Mouse (Mus musculus): ENCODE results near the gene Lpcat4. TPM values are rescaled to one million over a fixed set of nuclear protein-coding genes. Genes with fewer than 3 reads are reported as not detected.
A peak's percentile ranks its signal among the peaks of the same experiment; 100 is the strongest.

The Lpcat4 gene
- total RNA-seq (2017) = 21.3 to 55.5 TPM (median 46.2 TPM) in 3 replicates

DNA sequence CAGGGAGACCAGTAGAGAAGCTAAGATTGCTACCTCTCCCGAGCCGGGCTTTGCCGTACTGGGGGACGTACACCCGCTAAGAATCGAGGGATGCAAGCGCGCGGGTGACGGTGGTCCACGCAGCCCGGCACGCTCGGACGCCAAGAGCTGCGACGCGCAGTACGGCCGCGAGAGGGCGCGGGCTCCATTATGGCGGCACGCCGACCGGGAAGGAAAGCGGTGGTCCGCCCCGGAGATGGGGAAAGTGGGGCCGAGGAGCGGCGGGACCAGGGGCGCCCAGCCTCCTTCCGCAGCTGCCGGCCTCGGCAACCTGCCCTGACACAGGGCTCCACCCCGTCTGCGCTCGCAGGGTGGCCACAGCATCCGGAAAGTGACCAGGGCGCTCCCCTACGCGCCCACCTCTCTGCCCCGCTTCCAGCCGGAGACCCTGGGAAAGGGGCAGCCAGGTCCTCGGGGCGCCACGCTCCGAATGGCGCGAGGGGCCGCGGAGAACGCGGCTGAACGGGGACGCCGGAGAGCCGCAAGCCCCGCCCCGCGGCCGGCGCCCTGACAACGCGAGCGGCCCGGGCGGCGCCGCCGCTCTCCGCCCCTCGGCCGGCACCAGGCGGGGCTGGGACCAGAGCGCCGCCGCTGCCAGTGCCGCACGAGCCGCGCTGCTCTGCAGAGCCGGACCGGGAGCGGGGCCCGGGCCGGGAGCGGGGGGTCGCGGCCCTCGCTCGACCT lies at the start of gene Lpcat4:
Lpcat4 (plus strand) TSS at position 257 of the 723 bp plus-strand sequence.
- peak; percentile 68 for ATAC-seq (replicated peaks; ENCODE audit: insufficient number of reproducible peaks, low FRiP score, low TSS enrichment, poor library complexity, severe bottlenecking)

DNA sequence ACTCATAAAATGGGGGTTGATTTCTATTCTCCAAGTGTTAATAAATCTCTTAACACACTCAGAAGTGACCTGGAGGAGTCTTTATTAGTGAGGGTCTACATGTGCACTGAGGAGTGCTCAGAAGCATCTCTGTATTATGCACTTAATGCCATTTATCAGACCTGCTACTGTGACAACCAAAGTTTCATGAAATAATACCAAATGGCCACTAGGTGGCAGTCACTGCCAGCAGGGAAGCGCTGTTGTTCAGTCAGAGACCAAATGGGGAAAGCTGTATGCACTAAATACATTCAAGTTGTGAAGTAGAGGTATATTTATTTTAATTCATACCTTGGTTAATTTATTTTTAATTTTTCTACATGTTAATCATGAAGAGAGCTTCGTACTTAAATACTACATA lies 42.4 kb upstream of the Lpcat4 start:
- ATAC-seq (replicated peaks; ENCODE audit: insufficient number of reproducible peaks, low FRiP score, low TSS enrichment, poor library complexity, severe bottlenecking) = peak; percentile 94

DNA sequence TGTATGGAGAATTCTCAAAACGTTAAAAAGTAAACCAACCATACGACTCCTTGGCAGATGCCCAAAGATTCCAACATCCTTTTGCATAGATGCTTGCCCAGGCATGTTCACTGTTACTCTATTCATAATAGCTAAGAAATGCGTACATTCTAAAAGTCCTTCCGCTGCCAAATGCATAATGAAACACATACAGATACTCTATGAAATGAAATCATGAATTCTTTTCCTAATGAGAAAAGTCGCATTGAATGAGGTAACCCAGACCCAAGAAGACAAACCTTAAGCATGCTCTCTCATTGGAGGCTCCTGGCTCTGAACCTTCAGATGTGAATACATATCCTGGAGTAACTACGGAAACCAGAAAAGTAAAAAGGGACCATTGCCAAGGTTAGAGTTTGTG lies 36.2 kb upstream of the Lpcat4 start:
- no peak for ATAC-seq (replicated peaks; ENCODE audit: insufficient number of reproducible peaks, low FRiP score, low TSS enrichment, poor library complexity, severe bottlenecking)

DNA sequence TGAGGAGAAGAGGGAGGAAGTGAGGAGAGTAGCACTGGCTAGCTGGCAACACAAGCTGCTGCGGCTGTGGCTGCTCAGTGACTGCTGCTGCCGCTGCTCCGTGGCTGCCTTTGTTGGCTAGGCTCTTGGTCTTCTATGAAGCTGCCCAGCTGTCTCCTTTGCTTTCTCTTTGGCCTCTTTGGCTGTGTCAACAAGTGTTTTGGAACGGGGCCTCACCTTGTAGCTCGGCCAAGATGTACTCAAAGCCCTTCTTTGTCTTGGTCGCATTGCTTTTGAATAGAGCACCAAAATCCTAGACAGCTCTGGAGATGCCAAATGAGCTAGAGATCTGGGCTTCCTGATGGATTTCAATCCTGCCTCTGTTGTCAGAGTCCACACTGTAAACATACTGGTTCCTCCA lies 29.1 kb upstream of the Lpcat4 start:
- ATAC-seq (replicated peaks; ENCODE audit: insufficient number of reproducible peaks, low FRiP score, low TSS enrichment, poor library complexity, severe bottlenecking) = no peak

DNA sequence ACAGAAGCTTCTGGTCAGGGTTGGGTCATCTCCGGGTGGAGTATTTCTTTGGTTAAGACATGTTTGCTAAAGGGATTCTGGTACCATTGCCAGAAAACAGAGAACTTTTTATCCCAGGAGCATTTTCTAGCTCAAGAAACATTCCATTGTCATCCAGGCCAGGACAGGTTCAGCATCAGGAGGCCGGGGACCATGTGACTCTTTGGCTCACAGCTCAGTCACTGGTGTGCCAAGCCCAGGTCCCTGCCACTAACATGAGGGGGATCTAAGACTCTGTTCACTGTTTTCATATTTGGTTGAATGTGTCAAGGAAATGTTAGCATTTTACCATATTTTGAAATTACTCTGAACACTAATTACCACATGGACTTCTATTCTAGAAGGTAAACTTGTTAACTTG lies 28.6 kb upstream of the Lpcat4 start:
- no peak for ATAC-seq (replicated peaks; ENCODE audit: insufficient number of reproducible peaks, low FRiP score, low TSS enrichment, poor library complexity, severe bottlenecking)

DNA sequence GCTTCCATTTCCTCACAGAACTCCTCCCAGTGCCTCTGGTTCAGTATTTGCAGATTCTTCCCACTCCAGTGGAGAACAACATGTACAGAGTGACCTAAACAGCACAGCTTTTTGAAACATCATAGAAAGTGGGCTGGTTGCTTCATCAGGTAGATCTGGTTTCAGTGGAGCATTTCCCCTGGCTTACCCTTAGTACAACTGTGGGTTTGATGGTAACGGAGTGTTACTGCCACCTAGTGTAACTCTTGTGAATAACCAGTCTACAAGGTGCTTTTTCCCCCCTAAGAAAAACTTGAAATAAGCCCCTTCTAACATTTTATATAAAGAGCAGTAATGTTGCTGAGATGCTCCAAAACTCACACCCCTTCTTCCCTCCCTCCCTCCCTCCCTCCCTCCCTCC lies 23.3 kb upstream of the Lpcat4 start:
- ATAC-seq (replicated peaks; ENCODE audit: insufficient number of reproducible peaks, low FRiP score, low TSS enrichment, poor library complexity, severe bottlenecking) = peak; percentile 90

DNA sequence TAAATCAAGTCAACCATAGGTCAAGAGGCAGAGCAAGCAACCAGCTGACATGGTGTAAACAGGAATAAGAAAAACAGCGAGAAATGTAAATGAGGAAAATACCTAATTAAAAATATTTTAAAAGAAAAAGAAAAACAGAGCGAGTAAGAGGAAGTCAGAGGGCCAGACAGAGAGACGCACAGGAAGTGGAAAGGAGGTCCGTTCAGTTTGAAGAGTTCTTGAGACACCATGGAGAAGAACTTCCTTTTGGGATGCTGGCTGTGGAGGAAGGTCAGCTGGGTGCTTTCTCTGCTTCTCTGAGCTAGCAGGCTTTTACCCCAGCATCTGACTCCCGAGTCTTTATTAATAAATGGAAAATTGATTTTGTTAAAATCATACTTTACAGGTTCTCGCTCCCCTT lies 21.7 kb upstream of the Lpcat4 start:
- ATAC-seq (replicated peaks; ENCODE audit: insufficient number of reproducible peaks, low FRiP score, low TSS enrichment, poor library complexity, severe bottlenecking) = no peak

DNA sequence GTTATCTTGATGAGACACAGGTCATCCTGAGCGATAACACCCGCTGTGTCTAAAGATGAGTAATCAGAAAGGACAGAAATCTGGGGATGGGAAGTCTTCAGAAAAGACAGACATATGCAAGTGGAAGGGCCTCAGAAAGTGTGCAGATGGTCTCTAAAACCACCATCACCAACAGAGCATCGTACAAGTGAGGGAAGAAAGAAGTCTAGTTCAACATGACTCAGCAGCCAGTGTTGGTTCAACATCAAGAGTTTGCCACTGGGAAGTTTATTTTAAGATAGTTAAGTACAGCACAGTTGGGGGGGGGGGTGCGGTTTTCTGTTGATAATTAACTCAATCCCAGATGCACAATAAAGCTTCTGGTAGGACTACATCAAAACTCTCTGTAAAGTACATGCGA lies 18.4 kb upstream of the Lpcat4 start:
- no peak for ATAC-seq (replicated peaks; ENCODE audit: insufficient number of reproducible peaks, low FRiP score, low TSS enrichment, poor library complexity, severe bottlenecking)

DNA sequence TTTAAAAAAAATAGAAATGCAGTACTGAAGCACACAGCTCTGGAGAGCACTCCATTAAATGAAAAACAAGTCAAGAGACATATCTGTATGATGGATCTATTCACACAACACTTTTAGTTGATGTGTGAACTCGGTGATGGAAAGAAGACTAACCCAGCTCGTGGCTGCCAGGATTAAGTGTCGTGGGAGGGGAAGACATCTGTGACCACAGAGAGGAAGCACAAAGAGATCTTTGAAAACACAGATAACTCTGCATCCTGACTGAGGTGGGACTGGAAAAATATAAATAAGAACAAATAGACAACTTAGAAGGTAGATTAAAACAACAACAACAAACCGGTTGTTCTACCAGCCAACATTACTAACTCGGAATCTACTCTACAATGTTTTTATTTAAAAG lies 16.7 kb upstream of the Lpcat4 start:
- no peak for ATAC-seq (replicated peaks; ENCODE audit: insufficient number of reproducible peaks, low FRiP score, low TSS enrichment, poor library complexity, severe bottlenecking)

DNA sequence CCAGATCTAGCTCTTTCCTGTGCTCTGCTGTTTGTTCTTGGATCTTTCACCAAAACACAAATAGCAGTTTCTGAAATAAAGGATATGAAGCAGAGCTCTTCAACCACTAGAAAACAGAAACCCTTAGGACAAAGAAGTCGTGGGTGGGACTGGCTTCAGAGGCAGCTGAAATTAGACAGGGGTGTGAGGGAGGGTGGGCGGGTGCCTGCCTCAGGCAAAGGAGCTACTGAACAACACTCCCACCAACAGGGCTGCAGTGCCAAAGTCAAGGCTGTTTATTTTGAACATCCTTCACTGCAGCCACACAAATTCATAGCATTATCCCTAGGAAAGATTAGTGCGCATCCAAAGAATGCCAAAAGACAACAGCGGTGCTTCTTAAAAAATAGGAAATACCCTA lies 14.9 kb upstream of the Lpcat4 start:
- no peak for ATAC-seq (replicated peaks; ENCODE audit: insufficient number of reproducible peaks, low FRiP score, low TSS enrichment, poor library complexity, severe bottlenecking)

DNA sequence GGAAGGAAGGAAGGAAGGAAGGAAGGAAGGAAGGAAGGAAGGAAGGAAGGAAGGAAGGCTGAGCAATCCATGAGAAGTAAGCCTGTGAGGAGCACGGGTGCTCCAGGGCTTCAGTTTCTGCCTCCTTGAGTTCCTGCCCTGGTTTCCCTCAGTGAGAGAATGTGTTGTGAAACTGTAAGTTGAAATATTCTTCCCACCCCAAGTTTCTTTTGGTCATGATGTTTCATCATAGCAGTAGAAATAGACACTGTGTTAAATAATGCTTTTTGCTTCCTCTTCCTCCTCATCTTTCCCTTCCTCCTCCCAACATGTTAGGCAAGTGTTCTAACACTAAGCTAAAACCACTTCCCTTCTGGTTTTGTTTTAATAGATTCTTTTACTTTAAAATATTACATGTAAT lies 6.6 kb upstream of the Lpcat4 start:
- ATAC-seq (replicated peaks; ENCODE audit: insufficient number of reproducible peaks, low FRiP score, low TSS enrichment, poor library complexity, severe bottlenecking) = peak; percentile 83

DNA sequence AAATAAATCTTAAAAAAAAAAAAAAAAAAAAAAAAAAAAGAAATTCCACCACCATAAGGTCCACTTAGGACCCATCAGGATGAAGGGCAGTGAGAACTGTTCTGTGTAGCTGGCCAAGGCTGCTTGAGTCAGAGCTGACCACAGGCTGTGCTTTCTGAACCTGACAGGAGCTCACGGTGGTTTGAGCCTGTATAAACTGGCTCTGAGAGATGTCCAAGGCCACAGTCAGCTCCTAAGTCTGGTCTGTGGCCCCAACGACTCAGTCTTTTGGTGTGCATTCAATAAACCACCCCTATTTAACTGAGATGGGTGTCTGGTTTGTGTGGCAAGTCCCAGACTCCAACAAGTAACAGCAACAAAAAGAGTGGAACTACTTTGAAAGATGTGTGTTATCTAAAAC lies 2.6 kb upstream of the Lpcat4 start:
- no peak for ATAC-seq (replicated peaks; ENCODE audit: insufficient number of reproducible peaks, low FRiP score, low TSS enrichment, poor library complexity, severe bottlenecking)

DNA sequence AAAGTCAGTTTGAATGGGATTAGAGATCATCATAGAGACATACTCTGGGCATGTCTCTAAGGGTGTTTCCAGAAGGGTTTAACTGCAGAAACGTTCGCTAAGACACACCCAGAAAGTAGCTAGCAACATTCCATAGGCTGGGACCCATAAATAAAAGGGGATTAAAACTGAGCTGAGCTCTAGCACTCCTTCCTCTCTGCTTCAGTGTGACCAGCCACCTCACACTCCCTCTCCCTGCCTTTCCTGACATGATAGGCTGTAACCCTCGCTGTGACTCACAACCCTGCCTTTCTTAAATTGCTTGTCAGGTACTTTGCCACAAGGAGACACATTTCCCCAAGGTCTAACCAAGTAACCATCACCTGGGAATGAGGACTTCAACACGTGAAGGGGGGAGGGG lies 1.3 kb upstream of the Lpcat4 start:
- ATAC-seq (replicated peaks; ENCODE audit: insufficient number of reproducible peaks, low FRiP score, low TSS enrichment, poor library complexity, severe bottlenecking) = no peak

DNA sequence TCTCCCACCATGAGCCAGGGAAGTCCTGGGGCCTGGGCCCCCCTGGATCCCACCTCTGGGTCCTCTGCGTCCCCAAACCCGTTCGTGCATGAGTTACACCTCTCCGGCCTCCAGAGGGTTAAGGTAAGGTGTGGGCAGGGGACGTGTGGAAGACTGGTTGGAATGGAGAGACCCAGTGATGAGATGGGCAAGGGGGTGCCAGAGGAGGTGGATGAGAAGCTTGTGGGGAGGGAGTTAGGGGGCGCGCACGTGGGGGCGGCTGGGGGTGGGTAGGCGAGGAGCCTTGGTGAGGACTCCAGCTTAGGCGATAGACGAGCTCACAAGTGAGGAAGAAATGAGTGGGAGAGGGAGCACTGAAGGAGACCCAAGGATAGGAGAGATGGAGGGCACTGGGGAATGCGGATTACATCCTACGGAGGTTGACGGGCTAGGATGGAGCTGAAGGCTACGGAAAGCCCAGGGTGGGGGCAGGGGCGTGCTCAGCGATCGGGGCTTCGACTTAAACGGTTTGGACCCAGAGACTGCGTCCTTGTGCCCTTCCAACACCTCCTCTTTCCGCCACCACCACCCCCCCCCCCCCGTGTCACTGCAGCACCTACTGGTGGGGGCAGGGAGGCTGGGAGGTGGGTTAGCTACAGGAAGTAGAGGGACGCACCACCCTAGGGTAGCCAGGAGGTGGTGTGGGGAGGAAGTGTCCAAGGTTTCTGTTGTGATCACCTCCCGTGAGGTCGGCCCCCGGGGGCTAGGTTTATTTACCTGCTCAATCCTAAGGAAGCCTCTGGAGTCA lies 860 bp downstream of the Lpcat4 start:
- peak; percentile 48 for ATAC-seq (replicated peaks; ENCODE audit: insufficient number of reproducible peaks, low FRiP score, low TSS enrichment, poor library complexity, severe bottlenecking)

DNA sequence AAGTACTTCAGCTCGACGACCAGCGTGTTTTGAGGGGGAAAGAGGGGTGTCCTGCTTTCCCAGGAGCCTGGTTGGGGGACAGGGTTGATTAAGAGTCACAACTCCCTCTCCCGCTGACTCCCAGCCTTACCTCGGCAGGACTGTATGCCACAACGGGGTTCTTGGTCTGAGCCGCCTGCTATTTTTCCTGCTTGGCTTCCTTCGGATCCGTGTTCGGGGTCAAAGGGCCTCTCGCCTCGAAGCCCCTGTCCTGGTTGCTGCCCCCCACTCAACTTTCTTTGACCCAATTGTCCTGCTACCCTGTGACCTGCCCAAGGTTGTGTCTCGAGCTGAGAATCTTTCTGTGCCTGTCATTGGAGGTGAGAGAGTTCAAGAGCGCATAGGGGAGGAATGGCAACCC lies 2.5 kb downstream of the Lpcat4 start:
- no peak for ATAC-seq (replicated peaks; ENCODE audit: insufficient number of reproducible peaks, low FRiP score, low TSS enrichment, poor library complexity, severe bottlenecking)

DNA sequence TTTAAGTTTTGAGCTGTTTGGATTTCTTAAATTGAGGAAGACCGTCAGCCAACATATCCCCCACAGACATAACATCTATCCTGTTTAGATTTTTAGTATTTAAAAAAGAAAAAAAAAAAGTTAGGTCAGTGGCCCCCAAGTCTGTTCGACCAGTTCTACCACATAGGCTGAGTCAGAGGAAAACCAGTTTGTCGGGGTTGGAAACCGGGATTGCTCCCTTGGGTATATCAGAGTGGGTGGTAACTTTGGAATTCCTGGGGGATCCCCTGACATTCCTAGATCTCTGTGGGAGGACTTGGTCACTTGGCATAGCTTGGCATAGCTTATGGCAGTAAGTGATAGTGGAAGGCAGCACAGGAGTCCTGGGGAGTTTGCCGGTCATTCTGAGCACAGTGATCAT lies 6.0 kb downstream of the Lpcat4 start:
- ATAC-seq (replicated peaks; ENCODE audit: insufficient number of reproducible peaks, low FRiP score, low TSS enrichment, poor library complexity, severe bottlenecking) = no peak

DNA sequence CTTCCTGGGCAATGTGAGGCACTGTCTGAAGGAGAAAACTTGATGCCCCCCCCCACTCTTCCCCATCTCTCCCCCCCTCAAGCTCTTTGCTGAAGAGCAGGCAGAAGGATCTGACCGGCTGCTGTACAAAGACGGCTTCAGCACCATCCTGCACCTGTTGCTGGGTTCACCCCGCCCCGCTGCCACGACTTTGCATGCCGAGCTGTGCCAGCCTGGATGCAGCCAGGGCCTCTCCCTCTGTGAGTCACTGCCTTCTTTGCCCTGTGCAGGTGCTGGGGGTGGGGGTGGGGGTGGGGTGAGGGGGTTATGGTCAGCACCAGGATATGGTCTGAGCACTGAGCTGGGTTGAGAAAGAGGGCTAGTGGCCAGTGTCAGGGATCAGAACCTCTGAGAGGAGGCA lies 6.9 kb downstream of the Lpcat4 start:
- ATAC-seq (replicated peaks; ENCODE audit: insufficient number of reproducible peaks, low FRiP score, low TSS enrichment, poor library complexity, severe bottlenecking) = no peak

DNA sequence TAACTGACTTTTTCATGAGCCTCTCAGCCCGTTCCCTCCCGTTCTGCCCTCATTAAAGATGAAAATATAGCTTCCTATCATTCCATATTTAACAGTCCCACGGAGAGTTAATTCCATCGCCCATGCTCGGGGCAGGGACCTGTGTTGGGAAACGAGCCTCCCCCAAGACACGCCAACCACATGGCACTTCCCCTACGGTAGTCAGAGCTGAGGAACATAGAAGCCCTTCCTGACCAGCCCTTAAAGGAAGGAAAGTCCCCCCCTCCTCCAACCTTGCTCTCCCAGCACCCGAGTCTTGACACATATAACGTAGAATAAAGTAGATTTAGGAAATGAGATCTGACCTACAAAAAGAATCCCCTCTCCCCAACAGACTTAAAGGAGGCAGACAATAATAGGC lies 8.1 kb downstream of the Lpcat4 start:
- ATAC-seq (replicated peaks; ENCODE audit: insufficient number of reproducible peaks, low FRiP score, low TSS enrichment, poor library complexity, severe bottlenecking) = no peak

DNA sequence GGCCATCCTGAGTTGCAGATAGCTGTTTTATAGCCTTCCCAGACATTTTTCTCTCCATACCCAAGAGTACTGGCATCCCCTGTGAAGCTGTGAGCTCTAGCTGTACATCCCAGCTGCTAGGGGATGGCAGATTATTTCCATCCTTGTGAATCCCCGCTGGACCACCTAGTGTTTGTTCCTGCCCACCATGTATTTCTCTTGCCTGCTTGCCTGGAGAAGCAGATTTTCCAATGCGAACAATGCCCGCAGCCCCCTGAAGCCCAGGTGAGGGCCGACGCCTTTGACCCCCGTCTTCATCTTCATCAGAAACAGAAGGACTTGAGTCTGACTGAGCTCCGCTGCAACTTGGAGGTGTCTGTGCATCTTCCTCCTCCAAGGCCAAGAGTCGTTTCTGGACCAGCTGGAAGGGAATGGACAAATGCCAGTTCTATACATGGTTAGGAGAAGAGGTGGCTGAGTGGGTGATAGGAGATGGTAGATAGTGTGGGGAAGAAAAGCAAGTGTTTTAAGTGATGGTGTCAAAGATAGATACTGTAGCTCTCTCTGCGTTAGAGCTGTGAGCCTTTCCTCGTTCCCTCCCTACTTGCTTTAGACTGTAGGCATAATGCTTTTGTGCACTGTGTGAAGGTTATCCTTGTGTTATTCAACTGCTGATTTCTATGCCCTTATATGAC lies 10.6 kb downstream of the Lpcat4 start:
- ATAC-seq (replicated peaks; ENCODE audit: insufficient number of reproducible peaks, low FRiP score, low TSS enrichment, poor library complexity, severe bottlenecking) = no peak

Data from monocyte, adult 5-6 weeks (primary cell).